Mouse (Mus musculus): Measurements from ENCODE around the gene Unc5cl.

DNA sequence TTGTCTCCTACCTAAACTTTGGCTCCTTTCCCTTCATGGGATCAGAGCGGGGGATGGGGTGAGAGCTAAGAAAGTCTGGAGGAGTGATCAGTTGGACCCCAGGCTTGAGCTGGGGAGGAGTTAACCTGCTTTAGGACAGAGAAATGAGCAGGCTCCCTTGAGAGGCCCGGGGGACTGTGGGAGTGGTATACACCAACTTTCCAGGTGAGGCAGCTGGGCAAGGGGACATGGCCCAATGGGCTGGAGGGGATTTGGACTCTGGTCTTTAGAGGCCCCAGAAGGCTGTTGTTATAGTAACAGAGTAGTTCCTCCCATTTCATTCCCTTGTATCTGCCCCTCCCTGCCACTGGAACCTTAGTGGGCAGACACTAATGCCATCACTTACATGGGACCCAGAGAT is 1.3 kb downstream of the Unc5cl start:
- no peak for TF ChIP-seq CTCF (IDR thresholded peaks at IDR 0.05; ENCODE audit: borderline replicate concordance, control insufficient read depth, extremely low read depth, insufficient read depth, low read length, poor library complexity)
- TF ChIP-seq POLR2A (IDR thresholded peaks at IDR 0.05; ENCODE audit: control insufficient read depth, extremely low read depth, insufficient read depth, low read length, poor library complexity): no peak

All from thymus, adult 2 months (tissue).